Mouse (Mus musculus) left cerebral cortex, postnatal 14 days (tissue): ENCODE measurements around the gene Vmn1r33. TPM values are rescaled to one million over a fixed set of nuclear protein-coding genes. Genes with fewer than 3 reads are reported as not detected.
"Not testable (repeated sequence)": the region's sequence is repeated elsewhere in the genome, so short reads cannot be mapped to it uniquely, and the experiment has no call there.

Source experiments
- DNase-seq, 2 experiments: peaks; one replicate each; pipeline ENCODE4 v3.0.0; 2021 to 2022; ENCODE audit warnings: low spot score in 2 of 2, mixed read lengths in 1 of 2
- intact Hi-C: fragments of 180-260 bp; cut with DNase I; formaldehyde crosslinking; loops from one replicate; pipeline ENCODE4 v1.15.1; 2025
- long read RNA-seq, 2 experiments: library from polyadenylated mRNA; stranded (forward); transcript quantifications; one replicate each; pipeline ENCODE4 v2.0.0; 2021
- total RNA-seq, 2 experiments: library from RNA; stranded (reverse); gene quantifications; 2 replicates each; pipeline ENCODE4 v1.2.3; 2021

Gene Vmn1r33
- total RNA-seq, result not detected
- long read RNA-seq, experiment 1, result 0 reads
- long read RNA-seq, experiment 2, result 0 reads

DNA sequence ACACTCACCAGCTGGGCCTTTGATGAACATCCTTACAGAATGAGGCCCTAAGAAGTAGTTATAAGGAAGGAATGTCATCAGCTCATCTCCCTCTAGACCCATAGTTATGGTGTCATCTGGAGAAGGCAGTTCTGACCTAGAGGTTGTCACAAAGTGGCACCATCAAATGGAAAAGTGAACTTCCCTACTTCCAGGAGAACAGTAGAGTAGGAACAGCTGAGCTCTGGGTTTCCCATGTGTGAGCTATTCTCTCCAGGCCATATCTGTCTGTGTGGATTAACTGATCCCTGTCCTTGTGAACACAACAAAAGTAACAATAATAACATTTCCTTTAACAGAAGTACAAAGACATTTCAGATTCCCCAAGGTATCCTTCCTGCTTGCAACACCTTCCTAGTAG, at the start of gene Vmn1r33:
Vmn1r33 (minus strand) TSS at position 101 of the 400 bp plus-strand sequence.
- intact Hi-C loops, DNase-seq: not testable (repeated sequence)

DNA sequence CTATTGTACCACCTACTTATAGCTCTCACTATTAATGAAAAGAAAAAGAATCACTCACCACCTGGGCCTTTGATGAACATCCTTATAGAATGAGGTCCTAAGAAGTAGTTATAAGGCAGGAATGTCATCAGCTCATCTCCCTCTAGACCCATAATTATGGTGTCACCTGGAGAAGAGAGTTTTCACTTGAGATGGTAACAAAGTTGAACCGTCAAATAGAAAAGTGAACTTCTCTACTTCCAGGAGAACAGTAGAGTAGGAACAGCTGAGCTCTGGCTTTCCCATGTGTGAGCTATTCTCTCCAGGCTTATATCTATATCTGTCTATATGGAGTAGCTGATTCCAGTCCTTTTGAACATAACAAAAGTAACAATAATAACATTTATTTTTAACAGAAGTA, 25.7 kb upstream of the Vmn1r33 start, which contains the start of gene Vmn1r34:
Vmn1r34 (minus strand) TSS at position 101 of the 400 bp plus-strand sequence.
- intact Hi-C loops, result no loop called here
- no peak for DNase-seq

DNA sequence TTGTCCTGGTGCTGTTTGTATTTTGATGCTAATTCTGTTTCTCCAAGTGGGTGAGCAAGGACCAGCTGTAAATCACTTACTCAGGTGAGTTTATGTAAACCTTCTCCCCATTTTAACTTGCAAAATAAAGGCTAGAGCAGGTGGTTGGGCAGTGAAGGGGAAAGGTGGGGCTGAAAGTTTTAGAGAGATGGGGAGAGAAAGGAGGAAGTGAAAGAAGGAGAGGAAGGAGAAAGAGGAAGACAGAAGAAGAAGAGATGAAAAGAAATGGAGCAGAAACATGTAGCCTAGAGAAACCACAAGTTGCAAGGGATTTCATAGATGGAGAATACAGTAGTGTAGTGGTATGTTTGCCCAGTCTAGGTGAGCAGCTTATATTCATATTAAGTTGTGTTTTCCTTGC, 22.3 kb downstream of the Vmn1r33 start:
- intact Hi-C loops, result no loop called here
- no peak for DNase-seq

Other genes starting within 250 kb of the Vmn1r33 start
- 10 to 100 TPM; 10.1 to 12.5 TPM for gene Mad2l1, start 82.9 kb downstream of the Vmn1r33 start, total RNA-seq
- not detected for gene Vmn1r32, start 58.2 kb downstream of the Vmn1r33 start, total RNA-seq
- gene Vmn1r34, start 25.6 kb upstream of the Vmn1r33 start, total RNA-seq, result not detected
- not detected for gene Vmn1r35, start 67.6 kb upstream of the Vmn1r33 start, total RNA-seq
- gene Vmn1r36, start 100.9 kb upstream of the Vmn1r33 start, total RNA-seq, result not detected
- not detected for gene Vmn1r37, start 111.1 kb upstream of the Vmn1r33 start, total RNA-seq
- gene Vmn1r38, start 164.3 kb upstream of the Vmn1r33 start, total RNA-seq, result not detected
- gene Vmn1r39, start 192.3 kb upstream of the Vmn1r33 start, total RNA-seq, result not detected